Mouse (Mus musculus): ENCODE measurements around the gene Rps6ka4. TPM values are rescaled to one million over a fixed set of nuclear protein-coding genes. Genes with fewer than 3 reads are reported as not detected.
A peak's percentile ranks its signal among the peaks of the same experiment; 100 is the strongest.

The Rps6ka4 gene
- polyA plus RNA-seq, 1 experiment from 2014 or later, result 15.3 TPM

- Histone ChIP-seq H3K4me2 (no peak overlapping the region), H3K9me3 (replicated peaks) (no peaks in the 10 kb centered on the region), H3K4me3 (no peak overlapping the region), H3K4me1 (replicated peaks) (peaks cover 8% of the 10 kb centered on the region), H3K27me3 (peaks cover 63% of the 10 kb centered on the region), H3K27ac (no peak overlapping the region), H3K9ac (no peak overlapping the region), H3K36me3 (no peaks in the 10 kb centered on the region)
- no peak for ATAC-seq (replicated peaks; ENCODE audit: insufficient number of reproducible peaks, insufficient read depth, low FRiP score, low read depth)
- WGBS, result 71% methylated on average over 23 of the region's 23 CpGs
These were observed 9.2 kb upstream of the Rps6ka4 start for GRCm38 (mm10) chr19:6849506-6850068.

GRCm38 (mm10) chr19:6847841-6848517 lies 7.5 kb upstream of the Rps6ka4 start:
- 12% methylated on average over 31 of the region's 31 CpGs for WGBS
- Histone ChIP-seq H3K27ac (no peak overlapping the region), H3K27me3 (peaks cover 70% of the 10 kb centered on the region), H3K9ac (no peak overlapping the region), H3K4me1 (replicated peaks) (peaks cover 8% of the 10 kb centered on the region), H3K4me2 (peak overlapping the region; percentile 59), H3K9me3 (replicated peaks) (no peaks in the 10 kb centered on the region), H3K4me3 (peak overlapping the region; percentile 30), H3K36me3 (no peaks in the 10 kb centered on the region)
- ATAC-seq (replicated peaks; ENCODE audit: insufficient number of reproducible peaks, insufficient read depth, low FRiP score, low read depth), result no peak

GRCm38 (mm10) chr19:6846050-6846449 lies 5.6 kb upstream of the Rps6ka4 start:
- Histone ChIP-seq H3K4me1 (replicated peaks) (peaks cover 12% of the 10 kb centered on the region), H3K4me3 (no peak overlapping the region), H3K9me3 (replicated peaks) (no peaks in the 10 kb centered on the region), H3K36me3 (no peaks in the 10 kb centered on the region), H3K27me3 (peaks cover 77% of the 10 kb centered on the region), H3K9ac (no peak overlapping the region), H3K4me2 (no peak overlapping the region), H3K27ac (no peak overlapping the region)
- no peak for ATAC-seq (replicated peaks; ENCODE audit: insufficient number of reproducible peaks, insufficient read depth, low FRiP score, low read depth)
- 75% methylated on average over 4 of the region's 4 CpGs for WGBS

- no peaks in the 10 kb centered on the region for H3K9me3 ChIP-seq (replicated peaks)
- no peak overlapping the region for H3K4me3 ChIP-seq
- peaks cover 40% of the 10 kb centered on the region for H3K27me3 ChIP-seq
- no peak overlapping the region for H3K27ac ChIP-seq
- no peak overlapping the region for H3K4me2 ChIP-seq
- peaks cover 2% of the 10 kb centered on the region; the same call in 1 of the 2 replicates for H3K36me3 ChIP-seq
- peaks cover 17% of the 10 kb centered on the region for H3K4me1 ChIP-seq (replicated peaks)
- ATAC-seq (replicated peaks; ENCODE audit: insufficient number of reproducible peaks, insufficient read depth, low FRiP score, low read depth), result no peak
- no peak overlapping the region for H3K9ac ChIP-seq
- 56% methylated on average over 1 of the region's 1 CpGs for WGBS
These were observed 1.9 kb upstream of the Rps6ka4 start for GRCm38 (mm10) chr19:6842353-6842752.

GRCm38 (mm10) chr19:6841292-6841597 lies 809 bp upstream of the Rps6ka4 start:
- Histone ChIP-seq H3K4me3 (no peak overlapping the region), H3K27me3 (peaks cover 29% of the 10 kb centered on the region), H3K27ac (no peak overlapping the region), H3K36me3 (peaks cover 10% of the 10 kb centered on the region), H3K4me1 (replicated peaks) (peaks cover 17% of the 10 kb centered on the region), H3K4me2 (peak overlapping the region; percentile 92; the same call in 1 of the 2 replicates), H3K9me3 (replicated peaks) (no peaks in the 10 kb centered on the region), H3K9ac (no peak overlapping the region)
- WGBS, result 24% methylated on average over 3 of the region's 3 CpGs
- ATAC-seq (replicated peaks; ENCODE audit: insufficient number of reproducible peaks, insufficient read depth, low FRiP score, low read depth), result no peak

- Histone ChIP-seq H3K9ac (peak overlapping the region; percentile 77), H3K27me3 (peaks cover 21% of the 10 kb centered on the region), H3K27ac (no peak overlapping the region), H3K4me2 (peak overlapping the region; percentile 92), H3K4me1 (replicated peaks) (peaks cover 17% of the 10 kb centered on the region), H3K4me3 (peak overlapping the region; percentile 78), H3K9me3 (replicated peaks) (no peaks in the 10 kb centered on the region), H3K36me3 (peaks cover 10% of the 10 kb centered on the region)
- peak; percentile 37; the same call in 1 of the 2 replicates for ATAC-seq (replicated peaks; ENCODE audit: insufficient number of reproducible peaks, insufficient read depth, low FRiP score, low read depth)
- 3% methylated on average over 46 of the region's 46 CpGs for WGBS
These were observed 591 bp downstream of the Rps6ka4 start for GRCm38 (mm10) chr19:6839615-6840474.

GRCm38 (mm10) chr19:6832363-6832762 lies 8.1 kb downstream of the Rps6ka4 start:
- peaks cover 51% of the 10 kb centered on the region for H3K27me3 ChIP-seq
- no peak overlapping the region for H3K27ac ChIP-seq
- H3K9me3 ChIP-seq (replicated peaks), result no peaks in the 10 kb centered on the region
- WGBS, result 76% methylated on average over 8 of the region's 8 CpGs
- H3K4me1 ChIP-seq (replicated peaks), result peaks cover 7% of the 10 kb centered on the region
- no peak overlapping the region for H3K4me2 ChIP-seq
- H3K4me3 ChIP-seq, result no peak overlapping the region
- no peak for ATAC-seq (replicated peaks; ENCODE audit: insufficient number of reproducible peaks, insufficient read depth, low FRiP score, low read depth)
- H3K9ac ChIP-seq, result no peak overlapping the region
- peaks cover 30% of the 10 kb centered on the region for H3K36me3 ChIP-seq

- Histone ChIP-seq H3K9me3 (replicated peaks) (no peaks in the 10 kb centered on the region), H3K27ac (no peak overlapping the region), H3K4me2 (no peak overlapping the region), H3K36me3 (peaks cover 22% of the 10 kb centered on the region), H3K4me1 (replicated peaks) (peaks cover 7% of the 10 kb centered on the region), H3K4me3 (peak overlapping the region; percentile 3; the same call in 1 of the 2 replicates), H3K27me3 (peaks cover 51% of the 10 kb centered on the region), H3K9ac (no peak overlapping the region)
- no peak for ATAC-seq (replicated peaks; ENCODE audit: insufficient number of reproducible peaks, insufficient read depth, low FRiP score, low read depth)
- 41% methylated on average over 17 of the region's 17 CpGs for WGBS
These were observed 9.1 kb downstream of the Rps6ka4 start for GRCm38 (mm10) chr19:6831331-6831730.

- Histone ChIP-seq H3K27ac (no peak overlapping the region), H3K9me3 (replicated peaks) (no peaks in the 10 kb centered on the region), H3K4me2 (peak overlapping the region; percentile 46), H3K27me3 (peaks cover 51% of the 10 kb centered on the region), H3K36me3 (peaks cover 22% of the 10 kb centered on the region), H3K9ac (no peak overlapping the region), H3K4me1 (replicated peaks) (peaks cover 7% of the 10 kb centered on the region), H3K4me3 (peak overlapping the region; percentile 3; the same call in 1 of the 2 replicates)
- 37% methylated on average over 38 of the region's 38 CpGs for WGBS
- no peak for ATAC-seq (replicated peaks; ENCODE audit: insufficient number of reproducible peaks, insufficient read depth, low FRiP score, low read depth)
These were observed 9.7 kb downstream of the Rps6ka4 start for GRCm38 (mm10) chr19:6830556-6831316.

- WGBS, result 17% methylated on average over 42 of the region's 48 CpGs
- H3K4me1 ChIP-seq (replicated peaks), result peaks cover 7% of the 10 kb centered on the region
- H3K27ac ChIP-seq, result no peak overlapping the region
- ATAC-seq (replicated peaks; ENCODE audit: insufficient number of reproducible peaks, insufficient read depth, low FRiP score, low read depth), result no peak
- peaks cover 51% of the 10 kb centered on the region for H3K27me3 ChIP-seq
- H3K36me3 ChIP-seq, result peaks cover 22% of the 10 kb centered on the region
- peak overlapping the region; percentile 46 for H3K4me2 ChIP-seq
- H3K9ac ChIP-seq, result no peak overlapping the region
- no peaks in the 10 kb centered on the region for H3K9me3 ChIP-seq (replicated peaks)
- peak overlapping the region; percentile 3; the same call in 1 of the 2 replicates for H3K4me3 ChIP-seq
These were observed 10.4 kb downstream of the Rps6ka4 start for GRCm38 (mm10) chr19:6829870-6830555.
